Mouse (Mus musculus): ENCODE measurements around the gene Wdr63.

- TF ChIP-seq CTCF (IDR thresholded peaks at IDR 0.05; ENCODE audit: control insufficient read depth, insufficient read depth, insufficient replicate concordance, low read depth, low read length) (no peak), POLR2A (IDR thresholded peaks at IDR 0.05; ENCODE audit: control insufficient read depth, low read depth, low read length) (no peak)
These were observed 82.4 kb downstream of the Wdr63 start for GRCm38 (mm10) chr3:146025499-146025898.

All from testis, adult 2 months (tissue).